Mouse (Mus musculus): ENCODE measurements around the gene Sesn1.

DNA sequence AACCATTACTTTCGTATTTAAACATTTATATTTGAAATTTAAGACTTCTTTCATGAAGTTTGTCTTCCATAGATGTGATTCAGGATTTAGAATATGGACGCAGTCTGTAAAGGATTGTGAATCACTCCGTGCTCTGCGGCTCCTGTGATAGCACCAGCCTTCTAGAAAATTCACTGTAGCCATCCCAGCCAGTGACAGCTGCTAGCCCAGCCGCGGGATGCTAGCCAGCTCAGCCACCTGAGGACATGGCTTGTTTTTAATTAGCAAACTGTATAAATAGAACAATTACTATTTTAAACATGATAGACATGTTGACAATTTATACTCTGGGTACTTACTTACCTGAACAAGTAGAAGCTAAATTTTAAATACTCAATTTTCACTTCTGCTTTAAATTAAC is 92.1 kb downstream of the Sesn1 start:
- TF ChIP-seq CTCF (IDR thresholded peaks at IDR 0.05; ENCODE audit: insufficient read depth, low read depth, low read length) (no peak), POLR2A (IDR thresholded peaks at IDR 0.05; ENCODE audit: insufficient read depth, low read depth, low read length) (no peak)
